Comparison of ENCODE assay signal across 22 mouse cellular contexts in genomic region chr5:96925943-96926342, GRCm38 (mm10).
"Had no signal": no experiment of that assay in that cellular context is flagged by ENCODE, and none has a peak within 500 bp of the region (broad histone marks: within the 10 kb centered on the region; RNA-seq: fewer than 3 reads in every experiment).

No protein-coding gene starts in this region.

- H3K9ac ChIP-seq: kidney, embryonic 15.5 days; limb, embryonic 12.5 days; lung, embryonic 14.5 days; midbrain, embryonic 12.5 days; midbrain, embryonic 15.5 days; neural tube, embryonic 12.5 days; neural tube, embryonic 15.5 days; stomach, embryonic 15.5 days had no signal

- H3K9me3 ChIP-seq: kidney, embryonic 15.5 days; limb, embryonic 12.5 days; midbrain, embryonic 12.5 days; midbrain, embryonic 15.5 days; neural tube, embryonic 12.5 days; neural tube, embryonic 15.5 days; stomach, embryonic 15.5 days had no signal

- H3K4me3 ChIP-seq: kidney, embryonic 15.5 days; left cerebral cortex, adult 2 months; limb, embryonic 12.5 days; midbrain, embryonic 12.5 days; midbrain, embryonic 15.5 days; neural tube, embryonic 12.5 days; neural tube, embryonic 15.5 days; stomach, embryonic 15.5 days had no signal

- H3K27ac ChIP-seq: kidney, embryonic 15.5 days; left cerebral cortex, adult 2 months; limb, embryonic 12.5 days; macrophage; midbrain, embryonic 12.5 days; midbrain, embryonic 15.5 days; neural tube, embryonic 12.5 days; neural tube, embryonic 15.5 days; stomach, embryonic 15.5 days had no signal

- H3K27me3 ChIP-seq: kidney, embryonic 15.5 days; limb, embryonic 12.5 days; midbrain, embryonic 12.5 days; midbrain, embryonic 15.5 days; neural tube, embryonic 12.5 days; neural tube, embryonic 15.5 days; stomach, embryonic 15.5 days had no signal

- H3K4me1 ChIP-seq: midbrain, embryonic 12.5 days; stomach, embryonic 15.5 days had no signal

- H3K36me3 ChIP-seq: kidney, embryonic 15.5 days; limb, embryonic 12.5 days; midbrain, embryonic 12.5 days; midbrain, embryonic 15.5 days; neural tube, embryonic 12.5 days; neural tube, embryonic 15.5 days; stomach, embryonic 15.5 days had no signal

- ATAC-seq: lung, postnatal 0 days; midbrain, embryonic 15.5 days had no signal

- DNase-seq: kidney, adult 11 months; kidney, adult 8-10 months; kidney, postnatal 10 days; kidney, postnatal 36 days; layer of hippocampus, postnatal 36 days; lung, embryonic 14.5 days; retina, postnatal 1 day; right cerebral cortex, postnatal 25 days; spleen, adult 18-20 months; thymus, adult 2 months; thymus, postnatal 14 days; thymus, postnatal 4 days had no signal

- H3K4me2 ChIP-seq: kidney, embryonic 15.5 days; limb, embryonic 12.5 days; lung, embryonic 14.5 days; midbrain, embryonic 12.5 days; midbrain, embryonic 15.5 days; neural tube, embryonic 12.5 days; neural tube, embryonic 15.5 days; stomach, embryonic 15.5 days had no signal
